Mouse (Mus musculus) limb, embryonic 12.5 days (tissue): ENCODE results near the gene Mettl5. TPM values are rescaled to one million over a fixed set of nuclear protein-coding genes. Genes with fewer than 3 reads are reported as not detected.

ENCODE experiments used
- ATAC-seq: fragments of 200-750 bp; cut with Nextera tagmentation; 2 replicates; pipeline ENCODE4 v1.8.0; 2017; ENCODE audit warnings: low read depth, moderate TSS enrichment; ENCODE audit not compliant: insufficient number of reproducible peaks, insufficient read depth, low FRiP score, low TSS enrichment
- H3K27ac ChIP-seq: fragments of 300-500 bp; sonication (generic); 2 replicates; pipeline ENCODE4 v1.5.1; 2016; ENCODE audit warnings: mild to moderate bottlenecking, moderate library complexity
- H3K27me3 ChIP-seq: fragments of 300-500 bp; sonication (generic); 2 replicates; pipeline ENCODE4 v1.6.1; 2016; ENCODE audit warnings: mild to moderate bottlenecking, moderate library complexity
- H3K36me3 ChIP-seq: fragments of 300-500 bp; sonication (generic); 2 replicates; pipeline ENCODE4 v1.6.1; 2016; ENCODE audit warnings: mild to moderate bottlenecking, moderate library complexity
- H3K4me1 ChIP-seq: fragments of 300-500 bp; sonication (generic); replicated peaks from 2 replicates; pipeline ENCODE4 v1.6.1; 2016
- H3K4me2 ChIP-seq: fragments of 300-500 bp; sonication (generic); 2 replicates; pipeline ENCODE4 v1.6.1; 2016; ENCODE audit warnings: mild to moderate bottlenecking, moderate library complexity
- H3K4me3 ChIP-seq: fragments of 300-500 bp; sonication (generic); replicated peaks from 2 replicates; pipeline ENCODE4 v1.5.1; 2016; ENCODE audit warnings: mild to moderate bottlenecking
- H3K9ac ChIP-seq: fragments of 300-500 bp; sonication (generic); replicated peaks from 2 replicates; pipeline ENCODE4 v1.6.1; 2016; ENCODE audit warnings: mild to moderate bottlenecking, moderate library complexity
- H3K9me3 ChIP-seq: fragments of 300-500 bp; sonication (generic); 2 replicates; pipeline ENCODE4 v1.6.1; 2016; ENCODE audit warnings: mild to moderate bottlenecking, moderate library complexity
- WGBS: fragments of 180-500 bp; shearing (Covaris S2); methylation state at CpG from one replicate; pipeline ENCODE4 v1.1.7; 2016; 5-methylcytosine and 5-hydroxymethylcytosine counted together
- polyA plus RNA-seq: library from polyadenylated mRNA; unstranded; fragments of >200 nt; fragmentation: Nextera tagmentation; extraction: Ambion mirVana; gene quantifications from 2 replicates; pipeline ENCODE4 v1.2.1, GENCODE M21; 2016

The Mettl5 gene
- polyA plus RNA-seq, 1 experiment from 2014 or later = 40.3 TPM

DNA sequence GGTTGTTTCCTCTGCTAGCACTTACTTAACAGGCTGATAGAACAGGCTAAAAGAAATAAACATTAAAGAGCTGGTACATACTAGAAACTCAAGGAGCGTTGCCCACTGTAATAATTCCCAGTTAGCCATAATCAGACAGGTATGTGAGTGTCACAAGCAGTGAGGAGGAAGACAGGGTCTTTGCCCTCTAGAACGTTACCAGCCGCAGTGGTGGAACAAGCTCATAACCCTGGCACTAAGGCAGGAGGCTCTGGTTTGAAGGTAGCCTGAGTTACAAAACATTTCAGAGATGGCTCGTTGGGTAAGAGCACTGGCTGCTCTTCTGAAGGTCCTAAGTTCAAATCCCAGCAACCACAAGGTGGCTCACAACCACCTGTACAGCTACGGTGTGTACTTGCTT is 8.5 kb upstream of the Mettl5 start:
- Histone ChIP-seq H3K9me3 (no peaks in the 10 kb centered on the region), H3K27me3 (no peaks in the 10 kb centered on the region), H3K9ac (no peak overlapping the region), H3K4me2 (no peak overlapping the region), H3K36me3 (no peaks in the 10 kb centered on the region), H3K27ac (no peak overlapping the region), H3K4me1 (peaks cover 7% of the 10 kb centered on the region), H3K4me3 (no peak overlapping the region)
- no peak for ATAC-seq
- WGBS = 84% methylated on average over 5 of the region's 5 CpGs

DNA sequence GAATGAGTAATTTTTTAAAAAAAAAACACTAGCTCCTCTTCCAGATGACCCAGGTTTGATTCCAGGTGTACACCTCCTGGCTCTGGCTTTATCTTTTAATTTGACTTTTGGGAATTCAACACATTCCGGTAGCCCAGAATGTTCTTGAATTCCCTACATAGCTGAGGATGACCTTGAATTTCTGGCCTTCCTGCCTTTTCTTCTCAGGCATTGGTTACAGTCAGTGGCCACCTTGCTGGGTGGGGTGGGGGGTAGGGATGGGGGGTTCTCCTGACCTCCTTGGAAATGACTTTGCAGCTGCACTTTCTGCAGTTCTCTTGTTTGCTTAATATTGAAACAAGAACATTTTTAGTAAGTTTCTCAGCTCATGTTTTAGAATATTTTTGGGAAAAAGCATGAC is 7.7 kb upstream of the Mettl5 start:
- no peaks in the 10 kb centered on the region for H3K27me3 ChIP-seq
- no peak for ATAC-seq

DNA sequence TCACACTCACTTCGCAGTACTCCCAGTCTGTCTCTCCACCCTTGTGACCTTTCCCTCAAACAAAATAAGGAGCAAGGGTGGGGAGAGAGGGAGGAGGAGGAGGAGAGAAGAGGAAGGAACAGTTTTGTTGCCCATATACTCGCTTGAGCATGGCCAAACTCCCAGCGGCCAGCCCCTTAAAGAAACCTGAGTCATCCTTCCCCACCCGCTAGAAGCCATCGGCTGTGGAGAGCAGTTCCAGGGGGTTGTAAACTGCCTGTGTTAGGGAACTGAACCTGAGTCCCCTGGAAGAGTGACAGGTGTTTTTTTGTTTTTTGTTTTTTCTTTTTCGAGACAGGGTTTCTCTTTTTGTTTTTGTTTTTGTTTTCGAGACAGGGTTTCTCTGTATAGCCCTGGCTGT is 5.4 kb upstream of the Mettl5 start:
- Histone ChIP-seq H3K4me2 (no peak overlapping the region), H3K4me1 (no peaks in the 10 kb centered on the region), H3K9ac (no peak overlapping the region), H3K27ac (no peak overlapping the region), H3K36me3 (no peaks in the 10 kb centered on the region), H3K27me3 (no peaks in the 10 kb centered on the region), H3K9me3 (no peaks in the 10 kb centered on the region), H3K4me3 (no peak overlapping the region)
- 48% methylated on average over 7 of the region's 7 CpGs for WGBS
- no peak for ATAC-seq

More for the DNA sequence above, 7.7 kb upstream of the Mettl5 start:
- no peak overlapping the region for H3K4me3 ChIP-seq
- no peak overlapping the region for H3K27ac ChIP-seq
- 77% methylated on average over 1 of the region's 1 CpGs for WGBS
- H3K9me3 ChIP-seq = no peaks in the 10 kb centered on the region
- H3K4me2 ChIP-seq = no peak overlapping the region
- H3K36me3 ChIP-seq = no peaks in the 10 kb centered on the region
- no peak overlapping the region for H3K9ac ChIP-seq
- H3K4me1 ChIP-seq = peaks cover under 1% of the 10 kb centered on the region; the same call in 1 of the 2 replicates

DNA sequence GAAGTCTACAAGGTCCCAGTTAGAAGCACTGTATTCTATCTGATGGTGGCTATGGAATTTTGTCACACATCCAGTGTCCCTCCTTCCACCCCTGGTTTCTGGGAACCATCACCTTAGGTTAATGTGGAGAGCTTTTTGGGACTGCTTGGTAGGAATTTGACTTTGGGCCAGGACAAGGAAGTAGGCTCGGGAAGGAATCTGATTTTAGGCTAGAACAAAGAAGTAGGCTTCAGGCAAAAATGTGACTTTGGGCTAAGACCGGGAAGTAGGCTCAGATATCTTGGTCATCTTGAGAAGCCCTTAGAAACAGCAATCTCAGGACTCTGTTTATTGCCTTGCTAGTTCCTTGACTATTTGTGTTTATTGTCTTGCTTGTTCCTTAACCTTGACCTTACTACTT is 3.5 kb upstream of the Mettl5 start:
- Histone ChIP-seq H3K4me2 (no peak overlapping the region), H3K4me3 (no peak overlapping the region), H3K4me1 (peaks cover 7% of the 10 kb centered on the region), H3K36me3 (0 out of 2 replicates have a peak, but pooled peaks cover under 1% of the 10 kb centered on the region), H3K9ac (no peak overlapping the region), H3K27ac (no peak overlapping the region), H3K9me3 (no peaks in the 10 kb centered on the region), H3K27me3 (no peaks in the 10 kb centered on the region)
- WGBS = 87% methylated on average over 2 of the region's 2 CpGs
- ATAC-seq = no peak

DNA sequence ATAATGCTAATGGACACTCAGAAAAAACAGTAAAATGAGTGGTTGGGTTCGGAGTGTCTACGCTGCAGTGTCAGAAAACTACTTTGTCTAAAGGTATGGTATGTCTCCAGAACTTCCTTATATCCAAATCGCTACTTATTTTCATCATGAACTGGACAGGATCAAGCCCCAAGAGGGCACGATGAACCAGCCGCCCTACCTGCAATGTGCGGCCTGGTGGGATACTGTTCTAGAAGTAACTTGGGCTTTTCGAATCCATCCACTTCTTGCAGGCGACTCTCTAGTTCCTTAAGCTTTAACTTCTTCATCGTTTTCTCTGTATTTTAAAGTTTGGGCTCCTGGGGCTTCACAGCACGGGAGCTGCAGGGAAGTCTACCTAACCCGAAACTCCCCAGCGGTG is 365 bp downstream of the Mettl5 start:
- WGBS = 7% methylated on average over 12 of the region's 12 CpGs
- Histone ChIP-seq H3K27ac (peak overlapping the region; percentile 84), H3K4me3 (peak overlapping the region; percentile 67), H3K36me3 (0 out of 2 replicates have a peak, but pooled peaks cover 4% of the 10 kb centered on the region), H3K4me1 (peaks cover 7% of the 10 kb centered on the region), H3K9me3 (no peaks in the 10 kb centered on the region), H3K4me2 (peak overlapping the region; percentile 68), H3K9ac (peak overlapping the region; percentile 79), H3K27me3 (no peaks in the 10 kb centered on the region)
- peak; percentile 52; the same call in 1 of the 2 replicates for ATAC-seq

DNA sequence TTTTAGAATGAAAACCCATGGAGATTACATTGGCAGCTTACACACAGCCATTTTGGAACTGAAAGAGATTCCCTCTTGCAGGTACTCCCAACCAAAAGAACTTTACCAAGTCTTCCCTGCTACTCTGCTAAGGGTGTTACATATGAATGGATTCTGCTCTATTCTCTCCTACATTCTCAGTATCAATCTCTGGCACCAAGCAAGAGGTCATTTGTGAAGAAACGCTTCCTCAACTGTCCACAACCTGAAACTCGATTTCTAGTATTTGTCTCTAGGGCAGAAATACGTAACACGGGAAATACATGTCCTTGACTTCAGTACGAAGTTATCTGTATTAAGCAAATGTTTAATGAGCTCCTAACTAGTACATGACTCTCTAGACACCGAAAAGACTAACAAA is 834 bp downstream of the Mettl5 start:
- Histone ChIP-seq H3K4me2 (peak overlapping the region; percentile 68), H3K36me3 (peaks cover 8% of the 10 kb centered on the region; the same call in 1 of the 2 replicates), H3K9me3 (no peaks in the 10 kb centered on the region), H3K9ac (peak overlapping the region; percentile 79; the same call in 1 of the 2 replicates), H3K4me3 (peak overlapping the region; percentile 67), H3K4me1 (peaks cover 7% of the 10 kb centered on the region), H3K27ac (no peak overlapping the region), H3K27me3 (no peaks in the 10 kb centered on the region)
- 62% methylated on average over 6 of the region's 6 CpGs for WGBS
- ATAC-seq = no peak

DNA sequence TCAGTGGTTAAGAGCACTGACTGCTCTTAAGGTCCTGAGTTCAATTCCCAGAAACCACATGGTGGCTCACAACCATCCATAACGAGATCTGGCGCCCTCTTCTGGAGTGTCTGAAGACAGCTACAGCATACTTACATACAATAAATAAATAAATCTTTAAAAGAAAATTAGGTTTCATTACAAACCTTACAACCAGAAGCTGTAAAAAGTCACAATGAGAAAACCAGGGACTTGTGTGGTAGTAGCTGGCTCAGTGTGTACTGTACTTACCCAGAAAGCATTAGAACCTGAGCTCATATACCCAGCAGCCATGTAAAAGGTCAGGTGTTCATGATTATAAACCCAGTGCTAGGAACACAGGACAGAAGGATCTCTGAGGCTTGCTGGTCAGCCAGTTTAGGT is 1.4 kb downstream of the Mettl5 start:
- Histone ChIP-seq H3K9me3 (no peaks in the 10 kb centered on the region), H3K27me3 (no peaks in the 10 kb centered on the region), H3K27ac (no peak overlapping the region), H3K4me3 (0 out of 2 replicates have a peak overlapping the region, but pooled peaks have one; percentile 67), H3K4me2 (peak overlapping the region; percentile 68; the same call in 1 of the 2 replicates), H3K36me3 (peaks cover 13% of the 10 kb centered on the region; the same call in 1 of the 2 replicates), H3K4me1 (peaks cover 7% of the 10 kb centered on the region), H3K9ac (no peak overlapping the region)
- no peak for ATAC-seq
- WGBS = 68% methylated on average over 2 of the region's 2 CpGs

DNA sequence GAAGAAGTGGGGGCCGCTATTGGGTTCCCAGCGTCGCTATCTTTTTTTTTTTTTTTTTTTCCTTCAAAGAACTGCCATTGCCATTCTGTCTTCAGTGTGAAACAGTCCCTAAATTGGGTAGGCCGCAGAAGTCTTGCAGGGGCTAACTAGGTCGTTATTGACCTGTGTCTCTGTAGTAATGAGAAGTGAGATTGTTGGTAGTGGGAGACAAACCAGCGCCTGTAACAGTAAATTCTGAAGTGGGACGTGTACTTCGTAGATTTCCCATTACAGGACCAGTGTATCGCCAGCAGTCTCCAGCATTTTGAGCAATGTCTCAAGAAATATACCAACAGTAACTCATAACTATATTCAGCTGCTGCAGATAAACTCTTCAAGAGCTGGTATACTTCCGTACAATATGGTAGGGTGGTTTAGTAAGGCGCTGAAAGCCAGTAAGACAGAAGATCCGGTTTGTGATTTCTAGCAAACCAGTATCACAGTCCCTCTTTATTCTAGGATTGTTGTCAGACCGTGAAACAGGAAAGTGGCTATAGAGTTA is 23.2 kb downstream of the Mettl5 start:
- no peak for ATAC-seq
- no peaks in the 10 kb centered on the region for H3K9me3 ChIP-seq
- 3% methylated on average over 13 of the region's 13 CpGs for whole genome bisulfite sequencing

DNA sequence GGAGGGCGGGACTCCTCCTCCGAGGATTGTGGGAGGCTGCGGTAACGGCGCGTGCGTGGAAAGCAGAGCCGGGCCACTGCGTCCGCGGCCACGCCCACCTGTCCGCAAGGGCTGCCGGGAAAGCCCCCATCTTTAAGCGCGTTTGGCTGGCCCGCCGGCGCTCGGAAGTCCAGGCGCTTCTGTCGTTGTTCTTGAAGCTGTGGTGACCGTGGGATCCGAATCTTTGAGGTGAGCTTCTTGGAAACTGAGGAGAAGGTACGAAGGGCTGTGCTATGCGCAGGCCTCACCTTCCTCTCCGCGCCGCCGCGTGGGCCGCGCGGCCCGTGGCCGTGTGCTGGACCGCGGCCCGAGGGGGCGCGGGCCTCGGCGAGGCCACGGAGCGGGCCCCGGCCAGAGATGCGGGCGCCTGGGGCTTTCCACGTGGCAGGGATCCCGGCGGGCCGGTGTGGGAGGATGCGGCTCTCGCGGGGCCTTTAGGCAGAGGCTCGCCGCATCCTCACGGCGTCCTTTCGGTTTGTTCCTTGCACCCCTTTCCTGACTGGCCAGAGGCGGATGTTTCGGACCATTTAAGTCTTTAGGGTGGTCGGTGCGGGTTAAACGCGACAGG is 23.8 kb downstream of the Mettl5 start, which contains the start of gene Ssb:
TSS of gene Ssb (plus strand) at position 78 of the 607 bp plus-strand sequence.
- peak within 1 kb of the TSS; percentile 99 for H3K9ac ChIP-seq
- ATAC-seq = peak; percentile 93
- peak within 1 kb of the TSS; percentile 85 for H3K4me2 ChIP-seq
- no peaks in the 10 kb centered on the region for H3K9me3 ChIP-seq
- peak within 1 kb of the TSS; percentile 98 for H3K4me3 ChIP-seq
- H3K27ac ChIP-seq = peak within 1 kb of the TSS; percentile 95
- H3K36me3 ChIP-seq = peaks cover 24% of the 10 kb centered on the region
- H3K27me3 ChIP-seq = no peaks in the 10 kb centered on the region
- under 1% methylated on average over 62 of the region's 66 CpGs for WGBS
- peaks cover 18% of the 10 kb centered on the region for H3K4me1 ChIP-seq

More for the DNA sequence above, 23.2 kb downstream of the Mettl5 start:
- H3K36me3 ChIP-seq = peaks cover 29% of the 10 kb centered on the region
- peak overlapping the region; percentile 98 for H3K4me3 ChIP-seq
- peak overlapping the region; percentile 85 for H3K4me2 ChIP-seq
- peak overlapping the region; percentile 95; the same call in 1 of the 2 replicates for H3K27ac ChIP-seq
- no peaks in the 10 kb centered on the region for H3K27me3 ChIP-seq
- peaks cover 18% of the 10 kb centered on the region for H3K4me1 ChIP-seq
- peak overlapping the region; percentile 99 for H3K9ac ChIP-seq

DNA sequence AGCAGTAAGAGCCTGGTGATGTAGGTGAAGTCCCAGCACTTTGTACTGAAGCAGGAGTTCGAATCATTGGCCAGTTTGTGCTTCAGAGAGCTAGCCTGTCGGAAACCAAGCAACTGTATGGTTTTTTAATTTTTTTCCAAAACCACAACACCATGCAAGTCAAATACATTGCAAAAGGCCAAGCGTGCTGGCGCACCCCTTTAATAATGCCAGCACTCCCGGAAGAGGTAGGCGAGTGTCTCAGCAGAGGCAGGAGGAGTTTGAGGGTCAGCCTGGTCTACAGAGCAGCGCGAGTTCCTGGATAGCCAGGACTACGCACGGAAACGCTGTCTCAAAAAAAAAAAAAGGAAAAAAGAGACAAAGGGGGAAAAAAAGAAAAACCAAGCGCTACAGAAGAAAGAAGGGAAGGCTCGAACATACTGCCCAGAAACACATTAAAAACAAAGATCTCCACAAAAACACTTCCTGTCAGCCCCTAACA is 24.4 kb downstream of the Mettl5 start:
- Histone ChIP-seq H3K9me3 (no peaks in the 10 kb centered on the region), H3K9ac (peak overlapping the region; percentile 99; the same call in 1 of the 2 replicates), H3K4me3 (peak overlapping the region; percentile 98), H3K27me3 (no peaks in the 10 kb centered on the region), H3K36me3 (peaks cover 19% of the 10 kb centered on the region), H3K4me2 (peak overlapping the region; percentile 85), H3K4me1 (peaks cover 18% of the 10 kb centered on the region), H3K27ac (peak overlapping the region; percentile 95)
- peak; percentile 82 for ATAC-seq
- WGBS = 12% methylated on average over 12 of the region's 13 CpGs

DNA sequence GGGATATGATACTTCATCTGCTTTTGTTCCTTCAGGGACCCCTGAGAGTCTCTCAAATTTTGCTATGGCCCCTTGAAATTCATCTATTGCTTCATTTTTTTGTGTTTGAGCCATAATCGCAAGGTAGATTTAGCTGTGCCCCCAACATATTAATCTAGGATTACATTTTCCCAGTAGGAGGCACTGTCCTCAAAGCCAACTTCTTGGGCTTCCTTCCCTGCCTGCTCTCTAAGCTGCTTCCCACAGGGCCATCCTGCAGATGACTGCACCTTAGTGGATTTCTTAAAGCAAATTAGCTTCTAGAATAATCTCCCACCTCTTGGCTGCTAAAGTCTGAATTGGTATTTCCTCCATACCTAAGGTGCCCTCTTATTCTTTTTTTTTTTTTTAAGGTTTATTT is 27.5 kb downstream of the Mettl5 start:
- no peaks in the 10 kb centered on the region for H3K9me3 ChIP-seq
- no peak overlapping the region for H3K27ac ChIP-seq
- 71% methylated on average over 1 of the region's 1 CpGs for WGBS
- peaks cover 5% of the 10 kb centered on the region; the same call in 1 of the 2 replicates for H3K4me1 ChIP-seq
- no peak overlapping the region for H3K9ac ChIP-seq
- H3K4me3 ChIP-seq = no peak overlapping the region
- H3K4me2 ChIP-seq = no peak overlapping the region
- no peak for ATAC-seq
- H3K27me3 ChIP-seq = no peaks in the 10 kb centered on the region
- H3K36me3 ChIP-seq = no peaks in the 10 kb centered on the region
